Mouse (Mus musculus): ENCODE results near the gene Sorbs1.

The Sorbs1 gene

DNA sequence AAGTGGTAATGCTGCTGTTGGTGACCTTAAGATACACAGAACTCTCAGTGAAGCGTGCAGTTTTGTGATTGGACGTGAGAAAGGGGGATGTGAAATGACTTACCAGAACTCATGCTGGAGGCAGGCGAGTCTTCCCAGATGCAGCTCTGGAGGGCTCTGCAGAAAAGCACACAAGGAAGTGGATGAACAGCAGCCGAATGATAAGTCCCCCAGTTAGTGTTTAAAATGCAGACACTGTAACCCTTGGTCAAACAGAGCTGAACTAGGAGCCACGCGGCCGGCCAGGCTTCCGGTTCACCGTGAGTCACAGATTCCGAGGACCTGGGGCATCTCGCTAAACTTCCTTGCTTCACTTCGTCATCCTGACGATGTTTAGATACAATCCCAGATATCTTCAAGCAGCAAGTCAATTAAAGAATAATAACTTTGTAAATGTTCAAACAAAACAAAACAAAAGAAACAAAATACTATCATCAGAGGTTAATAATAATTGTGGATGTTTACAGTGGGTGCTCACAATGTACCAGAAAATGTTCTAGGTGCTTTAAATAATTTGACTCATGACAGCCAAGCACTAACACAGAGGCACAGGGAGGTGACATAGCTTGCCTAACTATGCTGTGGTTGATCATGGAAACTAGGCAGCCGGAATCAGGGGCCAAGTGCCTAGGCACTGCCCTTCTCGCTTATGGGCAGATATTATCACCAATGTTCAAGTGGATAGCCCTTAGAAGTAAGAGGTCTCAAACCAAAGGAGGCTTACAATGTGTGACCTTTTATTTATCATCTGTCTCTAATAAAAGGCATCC, 111.2 kb downstream of the Sorbs1 start:
- in situ Hi-C loops (cut with MboI; ENCODE audit: low pct_unique_long_range_greater_than_20kb in 1 of 2, low sequenced_read_pairs in 2 of 2, unreplicated experiment in 1 of 2), result no loop called here

DNA sequence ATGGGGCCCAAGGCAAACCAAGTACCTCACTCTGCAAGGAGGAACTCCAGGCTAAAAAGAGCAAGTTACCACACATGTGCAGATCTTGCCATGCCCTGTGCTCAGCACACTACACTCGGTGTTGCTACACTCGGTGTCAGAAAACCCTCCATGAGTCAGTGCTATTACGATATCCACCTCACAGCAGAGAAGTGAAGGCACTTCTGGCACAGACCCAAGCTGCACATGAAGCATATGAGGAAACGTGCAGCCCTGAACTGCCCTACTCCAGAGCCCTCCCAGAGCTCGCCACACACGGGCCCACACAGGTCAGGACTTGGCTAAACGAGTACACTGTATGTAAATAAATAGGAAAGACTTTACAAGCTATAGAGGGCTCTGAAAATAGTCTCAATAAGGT, 112.4 kb downstream of the Sorbs1 start:
- in situ Hi-C loops (cut with MboI; ENCODE audit: low pct_unique_long_range_greater_than_20kb in 1 of 2, low sequenced_read_pairs in 2 of 2, unreplicated experiment in 1 of 2), result no loop called here

DNA sequence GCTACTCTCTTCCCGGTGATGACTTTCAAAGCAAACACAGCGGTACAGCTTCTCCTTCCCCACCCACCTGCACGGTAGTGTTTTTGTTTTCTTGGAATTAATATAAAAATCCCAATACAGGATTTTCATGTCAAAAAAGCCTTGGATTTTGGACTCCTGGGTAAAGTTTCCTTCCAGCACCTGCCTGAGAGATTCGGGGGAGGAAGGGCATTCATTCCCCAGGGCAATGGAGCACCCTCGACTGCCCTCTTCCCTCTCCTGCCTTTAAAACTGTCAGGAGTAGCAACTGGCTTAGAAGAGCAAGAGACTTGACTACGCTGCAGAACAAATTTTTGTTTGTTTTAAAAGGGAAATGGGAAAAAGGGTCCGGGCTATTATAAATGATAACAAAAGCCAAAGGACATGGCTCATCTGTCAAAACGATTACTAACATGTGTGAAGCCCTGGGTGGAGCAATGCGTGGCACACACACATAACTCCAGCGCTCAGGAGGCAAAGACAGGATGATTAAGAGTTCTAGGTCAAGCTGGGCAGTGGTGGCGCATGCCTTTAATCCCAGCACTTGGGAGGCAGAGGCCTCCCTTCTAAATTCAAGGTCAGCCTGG, 113.1 kb downstream of the Sorbs1 start:
- in situ Hi-C loops (cut with MboI; ENCODE audit: low pct_unique_long_range_greater_than_20kb in 1 of 2, low sequenced_read_pairs in 2 of 2, unreplicated experiment in 1 of 2), result no loop called here

DNA sequence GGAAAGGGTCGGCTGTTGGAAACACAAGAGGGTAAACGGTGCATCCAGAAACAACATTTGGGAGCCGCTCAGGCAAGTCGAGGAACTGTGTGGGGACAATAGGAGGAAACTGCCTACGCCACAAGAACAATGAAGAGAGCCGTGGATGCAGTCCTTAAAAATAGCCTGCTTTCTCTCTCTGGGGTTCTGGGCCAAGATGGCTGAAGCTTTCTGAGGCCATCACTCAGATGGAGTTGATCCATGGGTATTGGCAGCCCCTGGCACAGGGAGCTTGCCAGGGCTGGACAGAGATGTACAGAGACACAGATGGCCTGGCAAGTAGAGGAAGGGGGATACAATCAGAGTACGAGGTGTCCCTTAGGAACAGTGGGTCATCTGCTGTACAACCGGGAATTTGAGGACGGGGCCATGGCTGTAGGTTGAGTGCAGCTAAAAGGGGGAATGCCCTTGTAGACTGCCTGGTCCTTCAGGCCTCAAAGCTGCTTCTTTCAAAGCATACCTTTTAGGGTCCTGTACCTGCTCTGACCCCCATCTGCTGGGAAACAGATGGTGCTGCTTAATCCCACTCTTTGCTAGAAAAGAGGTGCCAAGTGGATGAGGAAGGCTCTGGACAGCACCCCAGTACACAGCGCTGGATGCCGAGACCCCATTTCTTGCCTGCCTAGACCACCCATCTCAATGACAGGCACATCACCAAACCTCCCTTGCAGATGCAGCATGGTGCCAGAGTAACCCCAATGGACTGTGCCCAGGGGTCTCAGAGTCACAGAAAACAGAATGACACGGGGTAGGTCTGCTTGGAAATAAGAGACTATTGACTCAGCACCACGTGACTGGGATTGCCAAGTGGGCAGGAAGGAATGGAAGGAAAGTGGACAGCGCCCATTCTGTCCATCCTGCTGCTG, 117.6 kb downstream of the Sorbs1 start:
- in situ Hi-C loops (cut with MboI; ENCODE audit: low pct_unique_long_range_greater_than_20kb in 1 of 2, low sequenced_read_pairs in 2 of 2, unreplicated experiment in 1 of 2), result loop anchor here in 1 of 2 experiments (25.0 kb wide), 1 partner anchor 141 kb away; no protein-coding TSS in a partner anchor

DNA sequence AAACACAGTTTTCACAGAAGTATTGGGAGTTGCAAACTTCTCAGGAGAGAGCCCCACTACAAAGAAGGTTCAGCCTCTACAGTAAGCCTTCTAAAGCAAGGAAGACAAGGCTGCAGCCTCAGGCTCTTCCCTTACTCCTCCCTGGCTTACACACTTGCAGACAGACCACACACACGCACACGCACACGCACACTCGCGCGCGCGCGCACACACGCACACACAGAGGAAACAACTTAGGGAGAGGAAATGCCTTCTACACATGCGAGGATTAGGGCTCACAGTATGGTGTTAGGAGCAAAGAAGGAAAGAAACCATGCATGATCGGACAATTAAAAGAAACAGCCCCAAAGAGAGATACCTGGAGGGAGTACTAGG, 118.3 kb downstream of the Sorbs1 start:
- in situ Hi-C loops (cut with MboI; ENCODE audit: low pct_unique_long_range_greater_than_20kb in 1 of 2, low sequenced_read_pairs in 2 of 2, unreplicated experiment in 1 of 2), result loop anchor here in 1 of 2 experiments (25.0 kb wide), 1 partner anchor 142 kb away; no protein-coding TSS in a partner anchor

DNA sequence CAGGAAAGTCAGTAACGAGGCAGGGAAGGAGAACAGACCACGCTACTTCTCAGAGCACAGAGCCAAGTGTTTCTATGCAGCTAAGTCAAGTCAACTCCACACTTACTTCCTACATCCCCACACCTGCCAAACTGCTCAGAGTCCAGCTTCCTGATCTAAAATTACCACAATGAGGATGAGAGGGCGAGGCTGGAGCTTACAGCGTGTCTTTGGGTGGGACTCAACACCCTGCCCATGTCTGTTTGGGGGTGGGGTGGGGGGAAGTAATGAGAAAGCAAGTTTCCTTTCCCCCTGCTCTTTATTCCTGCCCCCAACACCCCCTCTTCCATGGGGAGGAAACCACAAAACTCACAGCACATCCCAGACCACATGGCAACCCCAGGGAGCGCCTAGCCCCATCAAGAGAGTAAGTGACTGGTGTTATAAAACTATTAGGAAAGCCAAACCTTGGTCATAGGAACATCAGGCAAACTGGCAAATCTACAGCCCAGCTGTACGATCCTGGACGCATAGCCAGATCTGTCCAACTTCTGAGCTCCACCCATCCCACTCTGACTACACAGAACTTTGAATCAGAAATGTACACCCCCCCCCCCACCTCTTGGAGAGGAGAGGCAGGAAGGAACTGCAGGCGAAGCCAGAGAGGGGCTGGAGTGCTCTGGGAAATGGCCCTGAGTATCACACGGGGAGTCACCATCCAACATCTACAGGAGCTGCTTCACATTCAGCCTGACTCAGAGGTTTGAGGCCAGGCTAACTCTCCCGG, 118.8 kb downstream of the Sorbs1 start:
- in situ Hi-C loops (cut with MboI; ENCODE audit: low pct_unique_long_range_greater_than_20kb in 1 of 2, low sequenced_read_pairs in 2 of 2, unreplicated experiment in 1 of 2), result loop anchor here in 1 of 2 experiments (25.0 kb wide), 1 partner anchor 143 kb away; no protein-coding TSS in a partner anchor

DNA sequence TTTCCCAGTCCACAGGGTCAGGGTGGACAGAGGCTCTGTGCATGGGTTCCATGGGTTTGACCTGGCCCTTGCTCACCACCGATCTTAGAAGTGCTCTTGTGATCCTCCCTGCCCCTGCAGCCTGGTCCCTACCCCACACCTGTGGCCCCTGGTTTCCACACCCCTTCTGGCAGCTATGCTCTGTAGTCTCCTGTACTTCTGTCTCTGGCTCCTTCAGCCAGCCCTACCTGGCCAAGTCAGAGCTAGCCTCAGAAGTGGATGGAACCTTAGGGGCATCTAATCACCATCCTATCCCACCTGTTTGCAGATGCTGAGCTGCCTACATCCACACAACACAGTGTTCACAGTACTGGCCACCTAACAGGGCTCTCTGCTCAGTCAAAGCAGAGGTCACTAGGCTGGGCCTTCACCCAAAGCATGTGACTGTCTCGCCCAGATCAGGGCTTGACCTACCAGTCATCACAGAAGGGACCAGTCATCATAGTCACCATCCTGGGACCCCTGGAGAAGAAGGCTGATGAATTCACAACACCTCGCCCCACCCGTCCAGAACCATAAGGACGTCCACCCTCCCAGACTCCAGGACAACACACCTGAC, 120.7 kb downstream of the Sorbs1 start:
- in situ Hi-C loops (cut with MboI; ENCODE audit: low pct_unique_long_range_greater_than_20kb in 1 of 2, low sequenced_read_pairs in 2 of 2, unreplicated experiment in 1 of 2), result loop anchor here in 1 of 2 experiments (25.0 kb wide), 1 partner anchor 144 kb away; no protein-coding TSS in a partner anchor

DNA sequence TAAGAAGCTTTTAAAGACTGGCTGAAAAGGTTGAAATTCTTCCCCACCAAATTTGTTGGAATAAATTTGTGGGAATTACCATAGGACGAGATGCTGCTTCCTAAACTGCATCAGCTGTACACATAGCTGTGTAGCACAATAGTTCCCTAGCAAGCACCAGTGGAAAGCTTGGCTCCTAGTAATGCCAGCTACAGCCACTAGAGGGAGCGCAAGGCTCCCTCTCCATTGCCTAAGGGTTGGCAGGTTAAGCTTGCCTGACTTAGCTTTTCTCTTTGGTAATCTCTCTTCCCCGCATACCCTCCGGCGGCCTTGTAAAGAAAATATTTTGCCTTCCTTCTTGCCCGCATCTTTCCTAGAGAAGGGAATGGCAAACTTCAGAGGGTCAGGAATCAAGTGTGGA, 122.1 kb downstream of the Sorbs1 start:
- in situ Hi-C loops (cut with MboI; ENCODE audit: low pct_unique_long_range_greater_than_20kb in 1 of 2, low sequenced_read_pairs in 2 of 2, unreplicated experiment in 1 of 2), result loop anchor here in 1 of 2 experiments (25.0 kb wide), 1 partner anchor 146 kb away; no protein-coding TSS in a partner anchor

DNA sequence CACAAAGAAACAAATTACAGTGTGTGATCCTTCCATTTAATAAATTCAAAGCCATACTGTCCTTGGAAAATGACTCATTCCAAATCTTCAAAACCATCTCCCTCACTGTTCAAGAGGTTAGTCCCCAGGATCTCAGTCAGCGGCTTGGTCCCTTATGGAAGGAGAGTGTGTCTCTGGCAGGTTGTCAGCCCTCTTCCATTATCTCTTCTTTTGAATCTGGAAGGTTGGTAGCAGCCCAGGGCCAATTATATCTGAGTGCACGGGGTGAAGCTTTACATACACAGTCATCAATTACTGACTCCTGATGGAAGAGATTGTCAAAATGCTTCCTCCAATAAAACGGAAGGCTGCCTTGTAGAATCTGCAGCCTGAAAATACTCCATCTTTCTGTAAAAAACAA, 126.7 kb downstream of the Sorbs1 start:
- in situ Hi-C loops (cut with MboI; ENCODE audit: low pct_unique_long_range_greater_than_20kb in 1 of 2, low sequenced_read_pairs in 2 of 2, unreplicated experiment in 1 of 2), result loop anchor here in 1 of 2 experiments (25.0 kb wide), 1 partner anchor 150 kb away; no protein-coding TSS in a partner anchor

DNA sequence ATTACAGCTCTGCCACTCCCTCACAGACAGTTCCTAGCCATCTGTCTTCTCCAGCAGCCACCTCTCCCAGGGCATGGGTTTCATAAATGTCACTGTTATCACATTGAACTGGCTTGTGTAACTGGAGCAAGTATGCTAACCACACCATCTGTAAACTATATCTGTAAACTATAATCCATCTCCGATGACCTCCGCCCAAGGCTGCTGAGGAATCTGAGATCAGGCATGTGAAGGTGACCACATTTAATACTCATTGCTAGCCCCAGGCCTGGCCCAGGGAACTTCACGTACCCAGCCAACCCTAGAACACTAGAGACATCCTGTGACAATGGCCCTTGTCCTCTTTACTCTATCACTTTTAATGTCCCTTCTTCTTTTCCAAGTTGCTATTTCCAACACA, 128.2 kb downstream of the Sorbs1 start:
- in situ Hi-C loops (cut with MboI; ENCODE audit: low pct_unique_long_range_greater_than_20kb in 1 of 2, low sequenced_read_pairs in 2 of 2, unreplicated experiment in 1 of 2), result loop anchor here in 1 of 2 experiments (25.0 kb wide), 1 partner anchor 152 kb away; no protein-coding TSS in a partner anchor

DNA sequence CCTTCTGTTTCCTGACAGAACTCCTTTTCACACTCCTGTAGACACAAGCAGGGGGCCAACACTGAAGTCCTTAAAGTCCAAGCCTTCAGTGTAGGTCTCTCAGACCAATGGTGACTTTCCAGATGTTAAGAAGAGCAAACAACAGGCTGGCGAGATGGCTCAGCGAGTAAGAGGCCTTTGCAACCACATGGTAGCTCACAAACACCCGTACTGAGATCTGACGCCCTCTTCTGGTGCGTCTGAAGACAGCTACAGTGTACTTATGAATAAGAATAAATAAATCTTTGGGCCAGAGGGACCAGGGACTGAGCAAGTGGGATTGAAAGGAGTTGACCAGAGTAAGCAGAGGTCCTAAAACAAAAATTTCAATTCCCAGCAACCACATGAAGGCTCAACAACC, 129.6 kb downstream of the Sorbs1 start:
- in situ Hi-C loops (cut with MboI; ENCODE audit: low pct_unique_long_range_greater_than_20kb in 1 of 2, low sequenced_read_pairs in 2 of 2, unreplicated experiment in 1 of 2), result loop anchor here in 1 of 2 experiments (25.0 kb wide), 1 partner anchor 153 kb away; no protein-coding TSS in a partner anchor

DNA sequence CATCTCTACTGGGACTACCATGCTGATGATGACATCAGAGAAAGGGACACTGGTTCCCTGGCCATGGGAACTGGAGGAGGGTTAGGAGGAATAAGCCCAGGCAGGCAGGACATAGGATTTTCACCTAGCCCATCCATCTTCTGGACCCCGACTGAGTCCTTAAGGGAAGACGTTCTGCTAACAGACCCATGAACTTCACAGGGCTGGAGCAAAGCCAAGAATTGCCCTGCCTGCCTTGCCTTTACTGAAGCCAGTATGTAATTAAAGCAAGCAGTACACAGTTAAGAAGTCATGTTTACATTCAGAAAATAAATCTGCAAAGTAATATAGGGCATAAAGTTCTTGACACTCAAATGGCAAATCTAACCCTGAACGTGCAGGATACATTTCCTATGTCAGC, 132.9 kb downstream of the Sorbs1 start:
- in situ Hi-C loops (cut with MboI; ENCODE audit: low pct_unique_long_range_greater_than_20kb in 1 of 2, low sequenced_read_pairs in 2 of 2, unreplicated experiment in 1 of 2), result loop anchor here in 1 of 2 experiments (25.0 kb wide), 1 partner anchor 157 kb away; no protein-coding TSS in a partner anchor

DNA sequence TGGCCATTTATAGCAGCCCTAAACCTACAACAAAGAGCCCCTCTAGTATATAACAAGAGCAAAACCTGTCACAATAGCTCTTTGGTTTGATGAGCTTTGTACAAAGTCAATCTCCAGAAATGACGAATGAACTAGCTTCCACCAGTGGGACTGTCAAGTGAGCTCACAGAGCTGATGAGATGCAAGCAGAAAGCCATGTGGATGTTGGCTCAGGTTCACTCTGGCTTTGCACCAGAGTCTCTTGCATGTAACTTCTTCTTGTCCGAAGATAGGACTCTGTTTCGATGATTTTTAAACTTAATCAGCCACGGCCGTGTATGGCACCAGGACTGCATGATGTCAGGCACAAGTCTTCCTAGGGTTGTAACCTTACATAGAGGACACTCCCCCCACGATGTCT, 133.6 kb downstream of the Sorbs1 start:
- in situ Hi-C loops (cut with MboI; ENCODE audit: low pct_unique_long_range_greater_than_20kb in 1 of 2, low sequenced_read_pairs in 2 of 2, unreplicated experiment in 1 of 2), result loop anchor here in 1 of 2 experiments (25.0 kb wide), 1 partner anchor 157 kb away; no protein-coding TSS in a partner anchor

DNA sequence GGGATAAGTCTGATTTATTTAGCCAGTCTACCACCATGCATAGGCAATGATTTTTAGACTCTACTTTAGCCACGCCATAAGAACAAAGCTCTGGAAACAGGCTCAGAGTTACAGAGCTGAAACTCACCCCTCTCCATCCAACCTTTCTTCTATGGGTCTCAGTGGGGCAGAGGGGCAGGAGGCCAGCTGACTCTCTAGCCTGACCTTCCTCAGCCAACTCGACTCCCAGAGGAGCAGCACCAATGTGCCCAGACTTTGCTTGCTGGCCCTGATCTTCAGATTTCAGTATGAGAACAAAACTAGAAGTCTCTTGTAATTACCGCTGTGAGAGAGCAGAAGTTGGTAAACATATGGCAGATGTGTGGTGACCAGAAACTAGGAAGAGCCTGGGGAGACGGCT, 134.5 kb downstream of the Sorbs1 start:
- in situ Hi-C loops (cut with MboI; ENCODE audit: low pct_unique_long_range_greater_than_20kb in 1 of 2, low sequenced_read_pairs in 2 of 2, unreplicated experiment in 1 of 2), result loop anchor here in 1 of 2 experiments (25.0 kb wide), 1 partner anchor 158 kb away; no protein-coding TSS in a partner anchor

DNA sequence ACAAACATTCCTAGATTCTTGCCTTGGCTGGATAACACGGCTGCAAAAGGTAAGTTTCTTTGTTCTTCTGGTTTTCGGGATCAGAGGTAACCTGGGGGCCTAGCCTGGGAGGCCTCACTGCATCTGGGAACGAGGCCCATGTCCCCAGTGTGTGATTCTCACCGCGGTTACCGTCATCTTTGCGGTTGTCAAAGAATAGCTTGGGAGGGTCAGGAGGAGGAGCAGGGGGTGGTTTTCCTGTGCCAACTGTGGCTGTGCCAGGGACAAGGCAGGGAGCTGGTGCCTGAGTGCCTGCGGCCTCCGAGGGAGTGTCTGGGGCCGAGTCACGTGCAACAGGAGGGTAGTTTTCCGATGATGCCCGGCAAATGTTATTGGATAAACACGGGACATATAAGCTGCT, 135.9 kb downstream of the Sorbs1 start:
- in situ Hi-C loops (cut with MboI; ENCODE audit: low pct_unique_long_range_greater_than_20kb in 1 of 2, low sequenced_read_pairs in 2 of 2, unreplicated experiment in 1 of 2), result loop anchor here in 1 of 2 experiments (25.0 kb wide), 1 partner anchor 160 kb away; no protein-coding TSS in a partner anchor

DNA sequence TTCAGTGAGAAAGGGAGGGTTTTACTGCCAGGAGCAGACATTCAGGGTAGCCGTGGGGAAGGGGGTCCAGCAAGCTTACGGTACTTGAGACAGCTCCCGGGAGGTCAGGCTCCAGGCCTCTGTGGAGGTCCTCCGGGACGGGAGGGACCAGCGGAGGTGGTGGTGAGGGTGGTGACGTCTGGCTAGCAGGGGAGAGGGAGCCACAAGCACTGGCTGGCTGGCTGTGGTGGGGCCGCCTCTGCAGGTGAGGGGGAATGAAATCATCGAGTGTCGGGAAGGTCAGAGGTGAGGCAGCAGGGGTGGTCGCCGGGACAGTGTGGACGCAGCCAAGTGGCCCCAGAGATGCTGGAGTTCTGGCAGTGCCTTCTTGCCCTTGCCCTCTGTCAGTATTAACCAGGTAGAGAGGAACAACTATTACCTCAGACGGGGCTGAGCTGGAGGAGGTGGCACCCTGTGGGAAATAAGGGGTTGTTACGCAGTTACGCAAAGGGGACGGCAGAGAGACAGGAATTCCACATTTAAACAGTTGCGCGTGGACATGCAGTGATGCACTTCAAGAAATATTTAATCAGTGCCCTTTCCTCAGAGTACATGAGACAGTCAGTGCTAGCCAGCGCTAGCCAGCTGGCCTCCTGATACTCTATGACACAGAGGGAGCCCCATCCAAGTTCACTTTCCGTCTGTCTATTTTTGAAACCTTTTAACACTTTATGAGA, 136.9 kb downstream of the Sorbs1 start:
- in situ Hi-C loops (cut with MboI; ENCODE audit: low pct_unique_long_range_greater_than_20kb in 1 of 2, low sequenced_read_pairs in 2 of 2, unreplicated experiment in 1 of 2), result loop anchor here in 1 of 2 experiments (25.0 kb wide), 1 partner anchor 161 kb away; no protein-coding TSS in a partner anchor
